Mouse (Mus musculus) hindbrain, embryonic 14.5 days (tissue): ENCODE data around the gene Myoz2. TPM values are rescaled to one million over a fixed set of nuclear protein-coding genes. Genes with fewer than 3 reads are reported as not detected.

Experiments used
- ATAC-seq: fragments of 200-750 bp; cut with Nextera tagmentation; 2 replicates; pipeline ENCODE4 v1.8.0; 2017; ENCODE audit warnings: moderate number of reproducible peaks, mild to moderate bottlenecking, moderate TSS enrichment, moderate library complexity; ENCODE audit not compliant: low FRiP score
- DNase-seq: peaks from one replicate; pipeline ENCODE4 v3.0.0-alpha.2; 2015; ENCODE audit warnings: low spot score
- H3K27ac ChIP-seq: fragments of 300-500 bp; sonication (generic); 2 replicates; pipeline ENCODE4 v1.5.1; 2014; ENCODE audit warnings: mild to moderate bottlenecking, moderate library complexity
- H3K27me3 ChIP-seq: fragments of 300-500 bp; sonication (generic); 2 replicates; pipeline ENCODE4 v1.6.1; 2014; ENCODE audit warnings: mild to moderate bottlenecking, low read length, mixed read lengths; ENCODE audit not compliant: control insufficient read depth, insufficient read depth
- H3K36me3 ChIP-seq: fragments of 300-500 bp; sonication (generic); replicated peaks from 2 replicates; pipeline ENCODE4 v1.6.1; 2014; ENCODE audit not compliant: control insufficient read depth, insufficient read depth
- H3K4me1 ChIP-seq: fragments of 300-500 bp; sonication (generic); replicated peaks from 2 replicates; pipeline ENCODE4 v1.6.1; 2014; ENCODE audit warnings: antibody characterized with exemption, low read length, mixed read lengths; ENCODE audit not compliant: control insufficient read depth, insufficient read depth
- H3K4me2 ChIP-seq: fragments of 300-500 bp; sonication (generic); replicated peaks from 2 replicates; pipeline ENCODE4 v1.6.1; 2014; ENCODE audit warnings: mild to moderate bottlenecking, moderate library complexity
- H3K4me3 ChIP-seq: fragments of 300-500 bp; sonication (generic); replicated peaks from 2 replicates; pipeline ENCODE4 v1.5.1; 2014; ENCODE audit warnings: mild to moderate bottlenecking, low read length
- H3K9ac ChIP-seq: fragments of 300-500 bp; sonication (generic); 2 replicates; pipeline ENCODE4 v1.6.1; 2014
- H3K9me3 ChIP-seq: fragments of 300-500 bp; sonication (generic); 2 replicates; pipeline ENCODE4 v1.6.1; 2016; ENCODE audit warnings: low read length; ENCODE audit not compliant: control insufficient read depth
- WGBS: fragments of 180-500 bp; shearing (Covaris S2); extraction: QIAGEN DNeasy Blood & Tissue Kit; methylation state at CpG from one replicate; pipeline ENCODE4 v1.1.7; 2014; 5-methylcytosine and 5-hydroxymethylcytosine counted together
- polyA plus RNA-seq: library from polyadenylated mRNA; unstranded; fragments of >200 nt; fragmentation: Nextera tagmentation; extraction: Ambion mirVana; gene quantifications from 2 replicates; pipeline ENCODE4 v1.2.1, GENCODE M21; 2014

Myoz2 gene
- polyA plus RNA-seq, 1 experiment from 2014 or later, result not detected

DNA sequence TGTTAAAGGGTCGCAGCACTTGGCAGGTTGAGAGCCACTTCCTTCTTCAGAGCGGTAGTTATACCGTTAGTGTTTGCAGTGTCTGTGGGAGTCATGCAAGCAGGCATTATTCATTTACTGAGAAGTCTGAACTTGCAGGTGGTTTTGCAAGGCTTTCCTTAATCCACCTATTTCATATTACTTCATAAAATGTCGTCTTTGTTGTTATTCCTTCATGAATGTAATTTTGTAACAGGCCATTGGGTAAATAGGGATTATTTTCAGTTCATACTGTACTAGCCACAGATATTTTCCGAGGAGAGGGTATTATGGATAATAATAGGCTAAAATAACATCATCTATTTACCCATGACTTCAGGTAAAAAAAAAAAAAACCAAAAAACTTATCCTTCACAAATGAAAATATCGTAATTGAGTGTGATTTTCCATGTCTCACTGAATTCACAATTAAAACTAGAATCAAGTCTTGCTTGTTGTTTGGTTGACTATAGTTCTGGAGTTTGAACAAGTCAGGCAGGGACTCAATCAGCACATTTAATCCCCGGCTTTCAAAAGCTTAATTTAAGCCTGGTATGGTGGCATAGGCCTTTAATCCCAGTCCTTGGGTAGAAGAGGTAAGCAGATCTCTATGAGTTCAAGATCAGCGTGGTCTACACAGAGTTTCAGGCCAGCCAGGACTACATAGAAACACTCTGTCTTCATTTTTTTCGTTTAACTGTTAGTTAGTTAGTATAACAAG, 10.2 kb downstream of the Myoz2 start:
- ATAC-seq (no peak), DNase-seq (no peak)
- Histone ChIP-seq H3K4me3 (no peak overlapping the region), H3K36me3 (no peaks in the 10 kb centered on the region), H3K9me3 (no peaks in the 10 kb centered on the region), H3K4me1 (no peaks in the 10 kb centered on the region), H3K27ac (no peak overlapping the region), H3K4me2 (no peak overlapping the region), H3K27me3 (no peaks in the 10 kb centered on the region), H3K9ac (no peak overlapping the region)
- WGBS, result 90% methylated on average over 9 of the region's 9 CpGs

DNA sequence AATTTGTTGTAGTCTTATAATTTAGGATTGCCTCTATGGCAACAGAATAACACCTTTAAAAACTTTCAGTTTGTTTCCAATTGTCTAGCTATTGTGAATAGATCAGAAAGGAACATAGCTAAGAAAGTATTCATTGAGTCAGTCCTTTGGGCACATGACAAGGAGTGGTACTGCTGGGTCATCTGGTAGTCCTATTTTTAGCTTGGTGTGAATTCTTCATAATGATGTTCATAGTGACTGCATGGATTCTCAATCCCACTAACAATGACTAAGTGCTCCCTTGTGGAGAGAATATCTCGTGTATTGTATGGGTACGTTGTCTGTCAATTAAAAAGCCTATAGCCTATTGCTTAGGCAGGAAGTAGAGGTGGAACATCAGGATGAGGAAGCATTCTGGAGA, 16.0 kb downstream of the Myoz2 start:
- Histone ChIP-seq H3K27ac (no peak overlapping the region), H3K9ac (no peak overlapping the region), H3K9me3 (no peaks in the 10 kb centered on the region), H3K27me3 (no peaks in the 10 kb centered on the region), H3K4me2 (no peak overlapping the region), H3K4me3 (no peak overlapping the region), H3K4me1 (no peaks in the 10 kb centered on the region), H3K36me3 (no peaks in the 10 kb centered on the region)
- DNase-seq (no peak), ATAC-seq (no peak)
- 88% methylated on average over 2 of the region's 2 CpGs for WGBS

DNA sequence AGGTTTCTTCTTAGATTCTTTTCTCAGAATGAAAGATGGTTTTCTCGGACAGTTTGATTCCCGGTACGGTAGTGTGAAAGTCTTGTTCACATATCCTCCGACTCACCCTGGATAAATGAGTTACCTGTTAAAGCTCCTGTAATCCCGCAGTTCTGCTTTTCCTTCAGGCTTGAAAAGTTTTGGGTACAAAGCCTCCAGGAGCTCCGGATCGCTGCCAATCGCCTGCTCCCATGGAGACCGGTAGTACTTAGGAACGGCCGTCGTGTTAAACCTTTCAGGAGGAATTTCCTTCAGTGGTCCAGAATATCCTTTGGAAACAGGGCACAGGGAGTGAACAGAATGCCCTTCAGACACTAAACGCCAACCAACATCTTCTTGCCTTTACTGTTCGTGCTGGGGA, 21.3 kb downstream of the Myoz2 start:
- no peak overlapping the region for H3K27ac ChIP-seq
- H3K9me3 ChIP-seq, result no peaks in the 10 kb centered on the region
- H3K27me3 ChIP-seq, result no peaks in the 10 kb centered on the region
- no peak overlapping the region for H3K4me2 ChIP-seq
- no peak for ATAC-seq
- 88% methylated on average over 14 of the region's 14 CpGs for WGBS
- H3K4me1 ChIP-seq, result no peaks in the 10 kb centered on the region
- H3K36me3 ChIP-seq, result no peaks in the 10 kb centered on the region
- H3K9ac ChIP-seq, result no peak overlapping the region
- DNase-seq, result no peak
- no peak overlapping the region for H3K4me3 ChIP-seq

DNA sequence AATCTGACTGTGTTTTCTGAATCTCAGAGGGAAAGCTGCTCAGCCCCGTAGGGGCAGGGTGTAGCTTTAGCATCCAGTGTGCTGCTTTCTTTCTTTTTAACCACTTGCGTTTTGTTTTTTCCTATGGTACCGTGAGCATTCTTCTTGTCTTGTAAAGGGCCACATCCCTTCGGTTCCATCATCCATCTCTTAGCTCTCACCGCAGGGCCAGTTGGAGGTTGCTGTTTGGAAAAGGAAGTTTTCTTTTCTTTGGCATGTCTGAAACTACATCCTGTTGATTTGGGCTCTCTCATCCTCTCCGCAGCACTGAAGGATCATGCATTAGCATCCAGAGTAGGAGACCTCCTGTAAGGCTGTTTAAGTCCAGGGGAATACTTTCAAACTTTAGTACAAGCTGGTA, 25.4 kb downstream of the Myoz2 start:
- Histone ChIP-seq H3K9me3 (no peaks in the 10 kb centered on the region), H3K4me3 (no peak overlapping the region), H3K4me1 (no peaks in the 10 kb centered on the region), H3K36me3 (no peaks in the 10 kb centered on the region), H3K9ac (no peak overlapping the region), H3K4me2 (no peak overlapping the region), H3K27me3 (no peaks in the 10 kb centered on the region), H3K27ac (no peak overlapping the region)
- no peak for DNase-seq
- 51% methylated on average over 6 of the region's 6 CpGs for WGBS
- no peak for ATAC-seq

DNA sequence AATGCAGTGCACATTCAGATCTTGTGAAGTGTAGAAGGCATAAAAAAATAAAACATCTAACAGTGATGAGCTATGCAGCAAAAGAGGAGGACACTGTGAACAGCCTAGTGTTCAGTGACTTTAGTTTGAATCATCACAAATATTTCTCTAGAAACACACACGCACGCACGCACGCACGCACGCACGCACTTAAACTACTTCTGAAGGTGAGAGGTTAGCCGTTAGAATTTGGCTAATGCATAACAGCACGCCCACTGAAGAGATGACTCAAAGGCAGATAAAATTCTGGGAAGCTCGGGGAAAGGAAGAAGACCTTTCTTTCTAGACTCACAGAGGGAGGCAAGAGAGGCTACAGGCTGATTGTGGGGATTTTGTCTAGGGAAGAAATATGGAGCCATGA, 27.4 kb downstream of the Myoz2 start:
- Histone ChIP-seq H3K9me3 (no peaks in the 10 kb centered on the region), H3K4me1 (no peaks in the 10 kb centered on the region), H3K27ac (no peak overlapping the region), H3K4me2 (no peak overlapping the region), H3K9ac (no peak overlapping the region), H3K27me3 (no peaks in the 10 kb centered on the region), H3K4me3 (no peak overlapping the region), H3K36me3 (no peaks in the 10 kb centered on the region)
- ATAC-seq (no peak), DNase-seq (no peak)
- 81% methylated on average over 10 of the region's 10 CpGs for WGBS

DNA sequence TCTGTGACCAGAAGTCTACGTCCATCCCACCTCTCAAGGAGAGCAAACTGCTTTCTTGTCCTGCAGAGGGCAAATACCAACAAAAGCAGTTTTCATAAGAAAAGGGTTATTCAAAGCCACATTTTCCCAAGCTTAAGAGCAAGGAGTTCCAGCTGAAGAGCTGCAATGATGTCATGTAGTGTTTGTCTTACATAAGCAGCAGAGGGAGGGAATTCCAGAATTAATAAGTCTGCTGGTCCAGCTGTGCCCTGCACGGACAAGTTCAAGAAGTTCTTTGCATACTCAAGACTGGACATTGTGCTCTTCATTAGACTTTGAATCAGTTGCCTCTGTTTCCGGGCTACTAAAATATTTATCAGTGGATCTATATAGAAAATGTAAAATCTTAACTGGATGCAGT, 33.8 kb downstream of the Myoz2 start:
- DNase-seq (no peak), ATAC-seq (no peak)
- Histone ChIP-seq H3K4me2 (no peak overlapping the region), H3K9me3 (no peaks in the 10 kb centered on the region), H3K9ac (no peak overlapping the region), H3K27ac (no peak overlapping the region), H3K36me3 (no peaks in the 10 kb centered on the region), H3K27me3 (no peaks in the 10 kb centered on the region), H3K4me1 (no peaks in the 10 kb centered on the region), H3K4me3 (no peak overlapping the region)
- 59% methylated on average over 3 of the region's 3 CpGs for WGBS

DNA sequence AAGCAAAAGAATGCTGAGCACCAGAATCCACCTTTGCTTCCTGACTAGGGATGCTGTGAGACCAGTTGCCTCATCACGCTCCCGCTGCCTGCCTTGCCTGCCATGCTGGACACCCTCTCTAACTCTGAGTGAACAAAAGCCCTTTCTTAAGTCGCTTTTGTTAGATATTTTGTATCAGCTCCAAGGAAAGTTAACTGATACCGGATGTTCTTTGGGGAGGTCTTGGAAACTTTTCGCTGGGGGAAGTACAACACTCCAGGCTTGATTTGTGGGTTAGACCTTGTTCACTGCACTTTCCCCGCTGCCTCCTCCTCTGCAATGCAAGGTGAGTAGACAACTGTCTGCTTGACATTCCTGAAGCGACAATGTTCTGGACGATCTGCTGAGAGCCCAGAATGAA, 36.3 kb downstream of the Myoz2 start:
- Histone ChIP-seq H3K4me3 (no peak overlapping the region), H3K27me3 (no peaks in the 10 kb centered on the region), H3K27ac (no peak overlapping the region), H3K9me3 (no peaks in the 10 kb centered on the region), H3K4me1 (no peaks in the 10 kb centered on the region), H3K9ac (no peak overlapping the region), H3K36me3 (no peaks in the 10 kb centered on the region), H3K4me2 (no peak overlapping the region)
- WGBS, result 77% methylated on average over 8 of the region's 8 CpGs
- DNase-seq, result no peak
- ATAC-seq, result no peak

DNA sequence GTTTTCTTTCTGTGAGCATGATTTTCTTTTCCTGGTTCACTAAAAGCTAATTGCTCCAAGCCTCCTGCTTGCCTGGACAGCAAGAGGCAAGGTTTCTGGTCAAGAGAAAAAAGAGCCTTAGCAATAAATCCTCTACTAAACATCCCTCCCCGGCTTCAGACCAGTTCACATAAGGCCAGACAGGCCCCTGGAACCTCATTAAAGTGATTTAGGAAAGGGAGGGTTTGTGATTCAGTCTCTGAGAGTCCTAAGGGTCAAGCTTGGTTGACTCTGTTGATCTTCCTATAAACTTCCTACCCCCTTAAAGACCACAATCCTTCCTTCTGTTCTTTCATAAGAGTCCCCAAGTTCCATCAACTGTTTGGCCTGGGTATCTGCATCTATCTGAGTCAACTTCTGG, 37.8 kb downstream of the Myoz2 start:
- Histone ChIP-seq H3K9me3 (no peaks in the 10 kb centered on the region), H3K27ac (no peak overlapping the region), H3K4me3 (no peak overlapping the region), H3K9ac (no peak overlapping the region), H3K4me2 (no peak overlapping the region), H3K27me3 (no peaks in the 10 kb centered on the region), H3K36me3 (no peaks in the 10 kb centered on the region), H3K4me1 (no peaks in the 10 kb centered on the region)
- DNase-seq, result no peak
- no peak for ATAC-seq
- WGBS, result 75% methylated on average over 1 of the region's 1 CpGs

DNA sequence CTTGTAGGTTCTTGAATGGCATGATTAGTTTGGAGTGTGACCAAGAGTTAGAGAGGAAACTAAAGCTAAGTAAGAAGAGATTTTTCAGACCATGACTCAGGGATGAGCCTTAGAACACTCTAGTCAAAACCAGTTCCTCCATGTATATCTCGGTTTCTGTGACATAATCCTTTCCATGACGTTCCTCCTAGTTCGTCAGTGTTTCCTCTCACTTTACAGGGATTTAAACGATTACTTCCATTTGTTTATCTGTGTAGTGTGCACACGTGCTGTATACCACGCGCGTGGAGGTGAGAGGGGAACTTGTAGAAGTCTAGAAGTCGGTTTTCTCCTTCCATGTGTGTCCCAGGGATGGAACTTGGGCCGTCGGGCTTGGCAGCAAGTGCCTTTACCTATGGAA, 47.9 kb downstream of the Myoz2 start:
- H3K27ac ChIP-seq, result no peak overlapping the region
- no peaks in the 10 kb centered on the region for H3K36me3 ChIP-seq
- 94% methylated on average over 11 of the region's 11 CpGs for WGBS

DNA sequence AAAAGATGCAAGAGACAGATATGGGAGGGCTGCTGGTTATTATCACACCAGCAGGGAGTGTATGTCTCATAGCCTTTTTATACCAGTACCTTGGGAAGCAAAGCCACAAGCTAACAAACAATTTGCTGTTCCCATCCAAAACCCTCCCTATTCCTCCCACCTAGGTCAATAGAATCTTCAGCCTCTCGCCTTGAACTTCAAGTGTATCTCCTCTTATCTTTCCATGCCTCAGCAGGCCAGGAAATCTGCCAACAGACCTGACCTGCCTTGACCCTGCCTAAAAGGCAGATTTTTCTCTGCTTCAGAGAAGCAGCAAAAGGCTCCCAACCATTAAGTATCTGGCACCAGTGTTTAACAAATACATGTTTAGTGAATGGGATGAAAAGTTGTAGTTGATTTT, 48.4 kb downstream of the Myoz2 start:
- H3K4me2 ChIP-seq, result no peak overlapping the region
- H3K27me3 ChIP-seq, result no peaks in the 10 kb centered on the region
- DNase-seq (no peak), ATAC-seq (no peak)
- no peak overlapping the region for H3K9ac ChIP-seq
- no peak overlapping the region for H3K4me3 ChIP-seq
- H3K36me3 ChIP-seq, result no peaks in the 10 kb centered on the region
- no peak overlapping the region for H3K27ac ChIP-seq
- H3K9me3 ChIP-seq, result no peaks in the 10 kb centered on the region
- 66% methylated on average over 1 of the region's 1 CpGs for WGBS
- peaks cover 8% of the 10 kb centered on the region for H3K4me1 ChIP-seq

More for the DNA sequence above, 47.9 kb downstream of the Myoz2 start:
- Histone ChIP-seq H3K9ac (no peak overlapping the region), H3K4me3 (no peak overlapping the region), H3K4me2 (no peak overlapping the region), H3K9me3 (no peaks in the 10 kb centered on the region), H3K27me3 (no peaks in the 10 kb centered on the region), H3K4me1 (peaks cover 8% of the 10 kb centered on the region)
- no peak for ATAC-seq
- DNase-seq, result no peak
